Mouse (Mus musculus) E14TG2a.4 (cell line): ENCODE data around the gene Ocel1.

Experiments used
- CTCF ChIP-seq: conservative IDR thresholded peaks from 2 replicates; pipeline ENCODE4 v1.5.1; 2014; ENCODE audit warnings: low read length
- POU5F1 ChIP-seq: IDR thresholded peaks from 2 replicates; pipeline ENCODE4 v1.6.1; 2014; ENCODE audit warnings: low read length, borderline replicate concordance

GRCm38 (mm10) chr8:71366771-71367528 lies 4.1 kb upstream of the Ocel1 start, which contains the start of gene Use1:
- TF ChIP-seq CTCF (no peak), POU5F1 (no peak)
